Mouse (Mus musculus): ENCODE measurements around the gene Fez2.
A peak's percentile ranks its signal among the peaks of the same experiment; 100 is the strongest.

The Fez2 gene

GRCm38 (mm10) chr17:78406854-78407253 lies 11.1 kb downstream of the Fez2 start:
- DNase-seq = no peak

DNA sequence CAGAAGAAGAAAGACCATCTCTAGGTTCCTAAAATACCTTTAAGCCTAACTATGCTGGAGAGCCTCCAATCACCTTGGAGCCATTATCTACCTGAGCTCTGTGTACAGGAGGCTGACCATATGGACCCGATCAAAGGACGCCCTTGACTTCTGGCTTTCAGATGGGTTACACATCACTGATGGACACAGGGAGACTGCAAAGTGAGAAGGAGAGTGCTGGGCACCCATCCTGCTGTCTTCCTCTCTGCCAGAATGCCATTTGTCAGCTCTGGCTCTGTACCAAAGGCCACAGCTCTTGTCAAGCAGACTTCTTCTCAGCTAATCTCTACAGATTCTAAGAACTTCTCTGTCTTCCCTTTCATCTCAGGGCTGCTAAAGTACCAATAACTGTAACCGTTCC lies 12.6 kb downstream of the Fez2 start:
- peak; percentile 88 to 92 for DNase-seq

GRCm38 (mm10) chr17:78403804-78404203 lies 14.1 kb downstream of the Fez2 start:
- DNase-seq = no peak

DNA sequence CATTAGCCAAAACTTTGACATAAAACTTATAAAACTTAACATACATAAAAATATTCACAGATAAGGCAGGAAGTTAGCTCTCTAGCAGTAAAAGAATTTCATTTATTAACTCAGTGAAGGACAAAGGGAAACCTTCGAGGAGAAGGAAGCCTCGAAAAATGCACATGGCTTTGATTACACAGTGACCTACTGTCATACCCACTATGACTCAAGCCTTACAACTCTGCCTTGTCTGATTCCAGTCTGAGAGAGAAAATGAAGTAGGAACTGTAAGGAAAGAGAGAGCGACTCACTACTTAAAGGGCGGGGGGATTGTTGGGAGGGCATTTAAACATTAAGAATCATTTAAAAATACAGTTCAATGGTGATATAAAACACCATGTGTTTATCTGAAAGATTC lies 14.7 kb downstream of the Fez2 start:
- no peak for DNase-seq

DNA sequence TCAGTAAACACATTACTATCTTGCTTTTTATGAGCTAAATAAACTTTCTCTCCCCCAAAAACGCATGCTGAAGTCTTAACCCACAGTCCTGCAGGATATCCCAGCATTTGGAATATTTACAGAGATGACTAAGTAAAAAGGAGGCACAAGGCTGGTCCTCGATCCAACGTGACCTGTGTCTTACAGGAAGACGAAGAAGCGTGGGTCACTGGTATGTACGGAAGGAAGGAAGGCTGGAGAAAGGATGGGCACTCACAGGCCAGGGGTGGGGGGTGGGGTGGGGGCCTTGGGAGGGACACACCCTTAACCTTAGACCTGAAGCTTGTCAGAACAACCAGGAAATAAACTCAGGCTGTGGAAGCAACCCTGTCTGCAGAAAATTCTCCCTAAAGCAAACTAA lies 15.8 kb downstream of the Fez2 start:
- no peak for DNase-seq

- peak; percentile 82 to 86 for DNase-seq
Observed at GRCm38 (mm10) chr17:78401713-78402112, 16.2 kb downstream of the Fez2 start.

DNA sequence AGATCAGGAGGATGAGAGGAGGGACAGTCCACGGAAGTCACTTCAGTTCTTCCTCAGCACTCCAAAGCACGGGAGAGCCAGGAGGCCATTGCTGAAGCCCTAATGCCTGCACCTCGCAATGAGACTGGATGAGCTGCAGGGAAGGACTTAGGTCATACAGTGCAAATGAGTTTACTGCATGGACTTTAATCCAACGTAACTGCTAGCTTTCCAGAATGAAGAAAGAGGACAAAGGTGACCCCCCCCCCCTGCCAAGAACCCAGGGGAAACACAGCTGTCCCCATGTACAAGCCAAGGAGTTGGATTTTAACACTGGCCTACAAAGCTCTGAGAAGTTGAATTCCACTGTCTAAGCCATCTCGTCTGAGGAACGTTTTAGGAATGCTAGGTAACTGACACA lies 16.6 kb downstream of the Fez2 start:
- no peak for DNase-seq

DNA sequence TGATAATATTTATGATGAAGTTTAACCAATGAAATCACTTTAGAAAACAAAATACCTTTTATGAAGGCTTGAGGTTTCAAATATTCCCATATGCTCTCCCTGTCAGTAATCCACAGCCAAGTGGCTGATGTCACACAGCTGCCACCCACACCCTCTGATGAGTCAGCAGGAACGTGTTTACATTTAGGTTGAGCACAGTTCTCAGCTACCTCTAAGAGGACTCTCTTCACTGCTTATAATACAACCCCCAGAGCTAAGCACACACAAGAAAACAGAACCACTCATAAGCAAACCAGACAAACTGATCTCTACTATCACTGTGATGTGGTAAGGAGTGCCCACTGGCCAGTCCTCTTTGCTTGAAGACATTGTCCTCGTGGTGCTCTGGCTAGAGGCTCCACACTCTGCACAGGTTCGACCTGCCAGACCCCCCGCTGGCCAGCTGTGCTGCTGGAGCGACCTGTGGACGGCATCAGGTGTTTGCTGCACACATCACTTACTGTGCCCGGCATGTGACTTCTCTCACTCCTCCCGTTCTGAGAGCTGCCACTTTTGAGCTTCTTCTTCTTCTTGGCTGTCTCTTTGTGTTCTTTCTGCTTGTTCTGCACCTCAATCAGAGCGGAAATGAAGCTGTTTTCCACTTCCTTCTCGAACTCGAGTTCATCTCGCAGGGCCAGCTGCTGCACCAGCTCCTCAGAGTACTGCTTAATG lies 17.7 kb downstream of the Fez2 start:
- no peak for DNase-seq

DNA sequence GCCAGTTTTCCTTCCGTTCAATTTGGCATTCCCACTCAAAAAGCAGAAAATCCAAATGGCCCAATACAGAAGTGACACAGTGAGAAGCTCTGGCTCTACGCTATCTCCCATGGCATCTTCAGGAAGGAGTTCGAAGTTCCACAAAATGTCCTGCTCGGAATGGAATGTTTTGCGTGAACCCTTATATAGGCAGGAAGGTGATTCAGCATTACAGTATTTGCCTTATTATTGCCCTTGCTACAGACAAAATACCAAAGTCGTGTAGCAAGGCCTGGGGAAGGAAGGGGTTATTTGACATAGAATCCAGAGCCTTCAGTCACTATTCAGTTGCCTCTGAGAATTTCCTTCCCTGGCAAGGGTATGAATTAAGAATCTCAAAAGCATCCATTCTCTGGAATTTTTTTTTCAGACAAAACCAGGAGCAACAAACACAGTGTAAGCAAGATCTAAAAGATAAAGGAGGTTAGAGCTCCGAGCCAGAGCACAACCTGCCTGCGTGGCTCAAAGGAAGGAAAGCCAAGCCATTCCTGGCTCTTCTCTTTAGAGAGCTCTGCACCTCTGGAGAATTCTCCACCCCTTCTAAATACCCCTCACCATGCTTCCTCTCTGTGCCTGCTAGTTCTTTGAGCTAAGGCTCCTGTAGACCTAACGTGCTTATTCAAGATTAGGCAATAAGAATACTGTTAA lies 25.4 kb downstream of the Fez2 start:
- DNase-seq = no peak

GRCm38 (mm10) chr17:78389573-78389972 lies 28.4 kb downstream of the Fez2 start:
- no peak for DNase-seq

DNA sequence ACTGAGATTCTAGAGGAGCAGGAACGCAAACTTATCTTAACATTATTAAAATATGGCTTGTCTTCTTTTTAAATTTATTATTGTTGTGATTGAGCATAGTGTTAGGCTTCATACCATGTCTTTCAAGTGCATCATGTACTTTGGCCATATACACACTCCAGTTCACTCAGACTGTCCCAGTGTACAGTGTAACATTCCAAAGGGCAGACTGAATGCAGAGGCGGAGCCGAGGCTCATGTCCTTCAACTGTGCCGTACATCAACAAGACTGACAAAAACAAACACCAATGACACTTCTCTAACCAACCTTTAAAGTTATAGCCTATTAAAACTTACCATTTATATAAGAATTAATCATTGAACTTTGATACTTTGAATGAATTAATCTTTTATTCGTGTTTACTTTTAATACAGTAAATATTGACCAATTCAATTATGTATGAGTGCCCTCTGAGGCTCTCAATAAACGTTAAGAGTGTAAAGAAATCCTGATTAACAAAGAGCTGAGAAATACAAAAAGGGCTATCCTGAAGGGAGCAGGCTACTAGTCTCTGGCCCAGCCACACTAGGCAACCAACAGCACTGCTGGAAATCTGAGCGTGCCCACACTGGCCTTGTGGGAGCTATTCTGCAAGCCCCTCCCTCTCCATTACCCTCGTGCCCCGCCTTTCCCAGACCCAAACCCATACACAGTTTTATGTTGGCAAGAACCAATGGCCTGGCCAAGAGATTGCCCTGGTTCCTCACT lies 29.7 kb downstream of the Fez2 start:
- DNase-seq = no peak

- DNase-seq = no peak
Observed at GRCm38 (mm10) chr17:78387665-78388064, 30.3 kb downstream of the Fez2 start.

- DNase-seq = no peak
Observed at GRCm38 (mm10) chr17:78382321-78382720, 35.6 kb downstream of the Fez2 start.

GRCm38 (mm10) chr17:78379730-78380245 lies 38.2 kb downstream of the Fez2 start:
- DNase-seq = no peak

DNA sequence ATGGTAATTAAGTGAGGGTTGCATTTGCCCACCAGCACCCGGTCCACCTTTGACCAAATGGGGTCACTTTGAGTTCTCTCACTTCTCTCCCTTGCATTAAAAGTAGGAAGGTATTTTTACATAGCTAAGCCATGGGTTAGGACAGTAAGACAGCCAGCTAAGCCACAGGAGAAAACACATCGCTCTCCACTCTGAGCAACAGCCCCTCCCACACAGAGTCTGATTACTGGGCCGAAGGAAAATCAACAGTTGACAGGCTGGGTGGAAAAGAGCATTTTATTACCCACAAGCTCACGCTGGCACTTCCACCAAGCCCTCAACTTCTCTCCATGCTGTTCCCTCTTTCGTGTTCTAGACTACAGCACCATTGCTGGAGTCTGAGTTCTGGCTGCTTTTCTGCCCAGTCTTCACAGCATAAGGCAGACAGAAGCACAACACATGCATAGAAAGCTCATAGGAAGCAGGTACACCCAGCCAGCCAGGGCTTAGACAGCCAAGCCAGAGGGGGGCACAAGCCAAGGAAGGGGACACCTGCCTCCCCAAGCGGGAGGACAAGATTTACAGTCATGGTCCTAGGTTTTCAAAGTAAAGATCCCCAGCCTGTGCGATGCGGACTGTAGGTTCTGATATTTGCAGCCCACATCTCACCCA lies 38.7 kb downstream of the Fez2 start:
- no peak for DNase-seq

- DNase-seq = no peak
Observed at GRCm38 (mm10) chr17:78376587-78376986, 41.4 kb downstream of the Fez2 start.

GRCm38 (mm10) chr17:78374756-78375155 lies 43.2 kb downstream of the Fez2 start:
- DNase-seq = no peak

- no peak for DNase-seq
Observed at GRCm38 (mm10) chr17:78373849-78374248, 44.1 kb downstream of the Fez2 start.

- no peak for DNase-seq
Observed at GRCm38 (mm10) chr17:78373174-78373573, 44.8 kb downstream of the Fez2 start.

GRCm38 (mm10) chr17:78370445-78370844 lies 47.5 kb downstream of the Fez2 start:
- no peak for DNase-seq

DNA sequence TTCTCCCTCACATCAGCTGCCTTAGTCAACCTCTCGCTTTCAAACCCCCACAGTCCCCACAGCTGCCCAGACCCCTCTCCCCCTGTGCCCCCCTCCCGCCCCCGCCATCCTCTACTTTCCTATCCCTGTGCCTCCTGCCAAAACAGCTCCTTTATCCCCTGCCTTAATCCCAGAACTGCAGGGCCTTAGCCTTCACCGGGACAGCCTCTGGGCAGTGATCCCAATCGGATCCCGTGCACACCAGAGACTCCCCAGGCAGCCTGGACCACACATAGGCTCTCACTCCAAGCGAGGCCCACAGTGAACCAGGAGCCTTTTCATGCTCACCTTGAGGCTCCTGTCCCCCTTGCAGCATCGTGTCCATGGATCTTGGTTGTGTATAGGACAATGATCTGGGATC lies 49.5 kb downstream of the Fez2 start:
- DNase-seq = no peak

- DNase-seq = no peak
Observed at GRCm38 (mm10) chr17:78366070-78366469, 51.9 kb downstream of the Fez2 start.

Measured in cerebellum, adult 18-20 months (tissue).